Mouse (Mus musculus) adrenal gland, postnatal 14 days (tissue): ENCODE data around the gene Gna12. TPM values are rescaled to one million over a fixed set of nuclear protein-coding genes. Genes with fewer than 3 reads are reported as not detected.

Source experiments
- DNase-seq: peaks from one replicate; pipeline ENCODE4 v3.0.0; 2021; ENCODE audit warnings: mixed read lengths
- total RNA-seq: library from RNA; stranded (reverse); gene quantifications from 2 replicates; pipeline ENCODE4 v1.2.3, GENCODE M21; 2021

The Gna12 gene
- total RNA-seq, 1 experiment from 2014 or later: 114 TPM

GRCm38 (mm10) chr5:140796051-140796450 is 34.2 kb downstream of the Gna12 start:
- no peak for DNase-seq

GRCm38 (mm10) chr5:140795176-140795575 is 35.1 kb downstream of the Gna12 start:
- no peak for DNase-seq

DNA sequence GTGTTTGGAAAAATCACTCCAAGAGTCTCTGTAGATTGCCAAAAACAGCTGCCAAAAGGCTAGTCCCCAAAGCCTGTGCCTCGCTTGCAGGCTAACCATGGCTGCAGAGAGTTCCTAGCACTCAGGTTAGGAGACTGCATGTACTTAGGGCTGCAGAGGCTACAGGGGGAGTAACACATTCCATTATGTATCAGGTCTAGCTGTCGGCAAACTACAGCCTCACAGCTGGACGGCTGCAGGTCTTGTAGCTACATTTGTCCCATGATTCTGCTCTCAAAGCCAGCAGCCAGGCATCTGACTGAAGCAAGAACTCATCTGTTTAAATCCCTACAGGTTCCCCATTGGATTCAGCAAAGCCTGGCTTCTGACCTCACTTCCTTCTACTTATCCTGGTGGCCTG is 35.5 kb downstream of the Gna12 start:
- DNase-seq: no peak

GRCm38 (mm10) chr5:140792233-140792632 is 38.0 kb downstream of the Gna12 start:
- no peak for DNase-seq

- DNase-seq: peak; percentile 67
Measured at GRCm38 (mm10) chr5:140790937-140791877, 39.0 kb downstream of the Gna12 start.

- DNase-seq: no peak
Measured at GRCm38 (mm10) chr5:140790392-140790791, 39.8 kb downstream of the Gna12 start.

DNA sequence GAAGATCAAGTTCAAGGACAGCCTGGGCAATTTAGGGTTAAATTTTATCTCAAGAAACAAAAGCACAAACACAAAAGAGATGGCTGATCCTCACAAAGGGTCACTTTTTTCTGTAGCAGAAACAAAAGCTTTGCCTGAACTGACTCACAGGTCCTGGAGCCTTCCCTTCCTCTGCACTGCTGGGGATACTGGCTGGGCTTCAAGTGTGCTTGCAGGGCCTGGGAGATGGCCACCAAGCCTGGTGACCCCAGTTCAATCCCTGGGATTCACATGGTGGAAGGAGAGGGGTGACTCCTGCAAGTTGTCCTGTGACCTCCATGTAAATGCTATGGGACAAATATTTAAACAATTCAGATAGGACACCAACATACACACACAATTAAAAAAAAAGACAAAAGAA is 40.7 kb downstream of the Gna12 start:
- no peak for DNase-seq

- peak; percentile 40 for DNase-seq
Measured at GRCm38 (mm10) chr5:140785240-140785872, 44.9 kb downstream of the Gna12 start.

GRCm38 (mm10) chr5:140784288-140784687 is 45.9 kb downstream of the Gna12 start:
- no peak for DNase-seq

- no peak for DNase-seq
Measured at GRCm38 (mm10) chr5:140783577-140783976, 46.7 kb downstream of the Gna12 start.

DNA sequence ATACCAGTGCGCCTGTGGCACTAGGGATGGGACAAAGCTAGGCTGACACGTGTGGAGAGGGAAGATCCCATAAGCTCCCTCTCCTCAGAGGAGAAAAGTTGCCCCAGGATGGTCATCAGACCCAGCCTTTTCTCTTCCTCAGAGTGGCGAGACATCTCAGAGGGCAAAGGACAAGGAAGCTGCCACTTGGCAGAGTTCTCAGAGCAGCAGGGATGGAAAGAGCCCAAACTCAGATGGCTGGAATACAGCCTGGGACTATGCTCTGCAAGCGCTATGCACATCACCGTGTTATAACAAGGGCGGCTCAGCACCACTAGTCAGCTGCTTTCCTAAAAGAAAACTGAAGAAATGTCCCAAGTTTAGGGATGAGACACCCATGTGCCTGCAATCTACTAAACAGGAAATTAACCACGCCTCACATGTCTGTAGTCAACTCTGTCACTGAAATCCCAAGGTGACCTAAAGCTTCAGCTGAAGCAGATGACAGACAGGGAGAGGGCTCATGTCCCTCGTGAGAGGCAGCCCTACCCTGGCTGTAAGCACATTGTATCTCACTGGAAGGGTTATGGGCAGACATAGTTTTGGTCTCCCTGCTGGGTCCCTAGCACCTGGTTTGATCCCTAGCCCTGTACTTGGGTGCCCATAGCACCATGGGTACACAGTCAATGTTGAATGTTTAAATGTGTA is 48.2 kb downstream of the Gna12 start:
- DNase-seq: no peak

DNA sequence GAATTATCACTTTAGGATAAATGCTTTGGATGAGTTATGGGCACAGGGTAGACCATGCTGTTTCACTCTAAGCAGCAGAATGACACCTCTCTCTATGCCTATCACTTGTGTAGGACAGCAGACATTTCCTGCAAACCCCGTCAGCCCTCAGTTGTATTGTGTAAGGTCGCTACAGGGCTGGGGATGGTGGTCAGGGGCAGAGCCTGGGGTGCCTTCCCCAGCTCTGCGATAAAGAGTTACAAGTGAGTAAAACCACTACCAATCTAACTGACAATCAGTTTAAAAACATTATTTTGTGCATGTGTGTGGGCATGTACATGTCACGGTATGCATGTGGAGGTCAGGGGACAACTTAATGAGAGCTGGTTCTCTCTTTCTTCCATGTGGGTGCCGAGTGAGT is 49.1 kb downstream of the Gna12 start:
- no peak for DNase-seq

- no peak for DNase-seq
Measured at GRCm38 (mm10) chr5:140776968-140777367, 53.3 kb downstream of the Gna12 start.

- no peak for DNase-seq
Measured at GRCm38 (mm10) chr5:140775111-140775510, 55.1 kb downstream of the Gna12 start.

DNA sequence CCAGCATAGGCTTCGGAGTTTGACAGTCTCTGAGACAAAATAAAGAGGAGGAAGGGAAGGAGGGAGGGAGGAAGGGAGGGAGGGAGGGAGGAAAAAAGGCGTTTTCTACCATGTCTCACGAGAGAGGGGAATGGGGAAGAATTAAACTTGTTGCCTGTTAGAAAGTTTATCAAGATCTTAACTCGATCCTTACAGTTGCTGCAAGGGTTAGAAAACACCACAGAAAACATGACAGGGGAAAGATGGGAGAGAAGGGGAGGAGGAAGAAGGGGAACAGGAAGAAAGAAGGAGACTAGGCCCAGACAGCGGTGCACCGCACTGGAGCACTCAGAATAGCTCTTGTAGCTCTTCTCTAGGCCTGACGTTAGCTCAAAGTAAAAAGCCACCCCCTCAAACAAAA is 58.1 kb downstream of the Gna12 start:
- no peak for DNase-seq

DNA sequence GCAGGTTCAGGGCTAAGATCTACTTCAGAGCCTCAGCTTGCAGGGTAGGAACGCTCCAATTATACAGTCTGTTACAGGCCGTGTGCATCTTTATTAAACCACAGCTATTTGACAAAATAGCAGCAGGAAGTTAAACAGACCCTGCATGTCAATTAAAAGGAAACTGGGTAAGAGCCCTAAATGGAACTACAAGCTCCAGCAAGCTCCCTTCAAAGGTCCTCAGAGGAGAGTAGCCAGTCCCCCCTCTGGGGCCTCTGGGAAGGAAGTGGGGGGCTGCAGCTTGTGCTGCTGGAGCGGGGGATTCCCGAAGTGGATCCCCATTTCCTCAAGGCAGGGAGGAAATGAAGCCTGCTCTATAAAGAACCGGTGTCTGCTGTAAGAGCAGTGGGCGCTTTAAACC is 58.6 kb downstream of the Gna12 start:
- peak; percentile 48 for DNase-seq

GRCm38 (mm10) chr5:140768333-140768732 is 61.9 kb downstream of the Gna12 start:
- DNase-seq: peak; percentile 62

DNA sequence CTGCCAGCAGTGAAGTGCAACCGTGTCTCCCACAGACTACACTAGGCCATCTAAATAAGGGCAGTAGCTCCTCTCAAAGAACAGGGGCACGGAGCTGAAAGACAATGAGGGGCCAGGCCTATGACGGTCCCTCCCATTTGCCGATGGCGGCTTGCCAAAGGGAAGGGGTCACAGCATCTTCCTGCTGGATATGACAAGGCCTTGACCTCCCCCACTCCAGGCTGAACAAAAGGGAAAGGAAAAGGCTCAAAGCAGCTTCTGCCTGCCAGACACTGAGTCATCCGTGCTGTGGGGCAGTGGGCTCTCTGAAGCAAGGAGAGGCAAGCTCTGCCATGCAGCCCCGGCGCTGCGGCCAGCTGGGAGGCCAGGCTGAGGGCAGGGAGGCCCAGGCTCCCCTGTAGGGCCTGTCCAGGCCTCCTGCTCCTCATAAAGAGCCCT is 62.5 kb downstream of the Gna12 start:
- DNase-seq: peak; percentile 94

- DNase-seq: no peak
Measured at GRCm38 (mm10) chr5:140766566-140766965, 63.7 kb downstream of the Gna12 start.

- peak; percentile 47 for DNase-seq
Measured at GRCm38 (mm10) chr5:140764921-140765613, 65.2 kb downstream of the Gna12 start.

DNA sequence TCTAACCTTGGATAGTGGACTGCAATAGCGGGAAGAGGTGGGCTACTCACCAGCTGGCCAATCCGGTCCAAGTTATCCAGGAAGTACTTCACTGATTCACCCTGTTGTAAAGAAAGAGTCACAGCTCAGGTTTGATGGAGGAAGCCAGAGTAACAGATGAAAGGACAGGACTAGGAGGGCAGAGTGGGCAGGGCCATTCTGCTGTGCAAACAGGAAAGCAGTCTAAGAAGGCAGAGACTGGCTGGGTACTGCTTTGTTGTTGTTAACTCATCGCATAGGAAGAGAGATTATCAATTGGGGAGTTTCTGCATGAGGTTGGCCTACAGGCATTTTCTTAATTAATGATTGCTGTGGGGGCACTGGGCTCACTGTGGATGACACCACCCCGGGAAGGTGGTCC is 67.7 kb downstream of the Gna12 start:
- DNase-seq: no peak

GRCm38 (mm10) chr5:140758864-140759263 is 71.4 kb downstream of the Gna12 start:
- no peak for DNase-seq
